Mouse (Mus musculus) large intestine, adult 2 months (tissue): ENCODE data around the gene Ghsr. TPM values are rescaled to one million over a fixed set of nuclear protein-coding genes. Genes with fewer than 3 reads are reported as not detected.

Source experiments
- DNase-seq: peaks from one replicate; pipeline ENCODE4 v3.0.0-alpha.2; 2012; ENCODE audit warnings: low read depth, low spot score
- WGBS: fragments of 180-500 bp; shearing (Covaris S2); methylation state at CpG from one replicate; pipeline ENCODE4 v1.1.7; 2018; 5-methylcytosine and 5-hydroxymethylcytosine counted together
- polyA plus RNA-seq: library from polyadenylated mRNA; depleted of rRNA; stranded (reverse); fragments of >200 nt; gene quantifications from 2 replicates; pipeline ENCODE4 v1.2.3, GENCODE M21; 2012; rRNA removed

Gene Ghsr
- not detected in 2 replicates for polyA plus RNA-seq

DNA sequence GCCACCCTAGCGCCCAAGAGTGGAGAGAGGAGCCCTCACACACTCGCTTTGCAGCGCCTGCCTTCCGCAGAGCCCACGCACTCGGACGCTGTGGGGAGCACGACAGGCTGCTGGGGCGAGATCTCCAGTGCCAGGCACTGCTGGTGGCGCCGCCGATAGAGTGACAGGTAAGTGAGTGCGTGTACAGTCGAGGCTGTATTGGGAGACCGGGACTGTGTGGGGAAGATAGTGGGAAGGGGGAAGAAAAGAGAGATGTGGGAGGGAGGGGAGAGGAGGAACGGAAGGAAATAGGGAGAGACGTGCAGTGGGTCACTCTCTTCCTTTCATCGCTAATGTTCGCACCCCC lies at the start of gene Ghsr:
TSS of gene Ghsr (plus strand) at position 76 of the 346 bp plus-strand sequence.
- no peak for DNase-seq
- WGBS, result 2% methylated on average over 19 of the region's 19 CpGs

DNA sequence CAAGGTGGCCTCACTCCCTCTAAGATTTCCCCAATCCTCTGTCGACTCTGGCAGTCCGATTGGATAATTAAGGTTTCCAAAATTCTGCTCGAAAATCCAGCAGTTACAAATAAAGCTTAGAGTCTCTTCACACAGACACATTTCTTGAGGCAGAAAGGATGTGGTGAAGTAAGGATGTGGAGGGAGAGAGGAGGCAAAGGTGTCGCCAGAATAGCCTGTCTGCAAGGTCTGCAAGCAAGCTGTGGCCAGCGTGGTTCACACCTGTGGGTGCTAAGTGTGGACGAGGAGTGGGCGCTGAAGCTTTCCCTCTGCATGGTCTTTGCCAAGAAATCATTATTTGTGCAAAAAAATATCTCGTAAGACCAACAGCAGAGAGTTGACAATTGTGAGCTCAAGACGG lies 48.6 kb upstream of the Ghsr start:
- DNase-seq, result no peak
- WGBS, result 78% methylated on average over 9 of the region's 9 CpGs

- DNase-seq, result no peak
- WGBS, result 23% methylated on average over 5 of the region's 5 CpGs
Measured at GRCm38 (mm10) chr3:27323551-27323950, 47.6 kb upstream of the Ghsr start.

DNA sequence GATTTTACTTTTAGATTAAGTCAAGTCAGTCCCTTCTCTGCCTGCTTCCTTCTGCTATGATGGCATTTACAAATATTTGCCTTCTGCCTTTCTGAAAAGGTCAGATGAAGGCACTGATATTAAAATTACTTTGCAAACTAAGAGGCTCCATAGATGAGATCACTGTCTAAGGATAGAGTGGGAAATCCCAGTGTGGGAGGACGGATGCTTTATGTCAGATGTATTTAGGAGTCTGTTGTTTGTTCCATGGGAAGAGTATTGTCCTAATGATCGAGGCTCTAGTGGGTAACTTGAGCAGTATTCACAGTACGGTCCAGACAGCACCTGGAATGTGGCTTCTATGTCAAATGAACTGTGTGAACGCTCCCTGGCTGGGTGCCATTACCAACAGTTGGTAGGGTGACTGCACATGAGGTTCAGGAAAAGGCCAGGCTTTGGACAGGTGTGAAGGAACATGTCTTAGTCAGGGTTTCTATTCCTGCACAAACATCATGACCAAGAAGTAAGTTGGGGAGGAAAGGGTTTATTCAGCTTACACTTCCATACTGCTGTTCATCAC lies 44.4 kb upstream of the Ghsr start:
- no peak for DNase-seq

DNA sequence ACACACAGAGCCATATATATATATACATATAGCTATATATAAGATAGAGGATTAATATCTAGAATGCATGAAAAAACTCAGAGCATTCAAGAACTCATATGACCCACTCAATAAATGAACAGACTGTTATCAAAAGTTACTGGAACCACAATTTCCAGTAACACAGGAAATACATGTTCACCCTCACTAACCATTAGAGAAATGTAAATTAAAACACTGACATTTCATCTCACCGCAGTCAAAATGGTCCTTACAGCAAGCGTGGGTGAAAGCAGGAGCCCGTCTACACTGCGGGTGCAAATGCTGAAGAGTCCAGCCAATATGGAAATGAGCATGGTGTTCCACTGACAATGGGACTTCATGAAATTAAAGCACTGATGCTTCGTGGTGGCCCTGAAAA lies 40.4 kb upstream of the Ghsr start:
- 85% methylated on average over 5 of the region's 5 CpGs for WGBS
- DNase-seq, result no peak

More for the DNA sequence above, 44.4 kb upstream of the Ghsr start:
- 42% methylated on average over 4 of the region's 4 CpGs for WGBS

DNA sequence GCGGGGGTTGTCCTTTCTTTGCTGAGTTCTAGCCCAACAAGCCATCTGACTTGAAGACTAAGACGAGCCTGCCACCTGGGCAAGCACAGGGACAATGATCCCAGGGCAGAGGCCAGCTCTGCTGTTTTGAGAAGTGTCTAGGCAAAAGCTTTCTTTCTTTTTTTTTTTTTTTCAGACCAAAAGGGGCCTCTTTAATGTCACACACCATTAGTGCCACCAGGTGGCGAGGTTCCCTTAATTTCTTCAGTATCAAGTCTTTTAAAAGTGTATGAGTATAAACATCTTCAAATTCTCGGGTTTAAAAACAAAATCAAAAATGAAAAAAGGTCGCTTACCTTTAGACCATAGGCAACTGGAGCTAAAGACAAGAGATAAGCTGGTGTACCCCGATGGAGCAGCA lies 32.7 kb upstream of the Ghsr start:
- no peak for DNase-seq
- 33% methylated on average over 6 of the region's 6 CpGs for WGBS

DNA sequence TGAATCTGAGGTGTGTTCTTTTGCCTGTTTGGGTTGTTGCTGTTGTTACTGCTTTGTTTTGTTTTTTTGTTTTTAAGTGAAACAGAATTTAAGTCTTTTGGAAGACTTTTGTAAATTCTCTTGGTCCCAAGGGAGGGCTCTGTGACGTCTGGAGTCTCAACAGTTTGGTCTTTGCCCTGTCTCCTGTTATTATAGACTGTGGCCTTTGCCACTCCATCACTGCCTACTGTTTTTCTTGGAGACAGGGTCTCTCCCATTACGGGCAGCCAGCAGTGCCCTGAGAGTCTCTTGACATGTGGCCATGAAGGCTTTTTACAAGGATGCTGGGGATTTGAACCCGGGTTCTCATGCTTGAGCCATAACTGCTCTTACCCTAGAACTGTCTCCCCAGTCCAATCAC lies 32.3 kb upstream of the Ghsr start:
- no peak for DNase-seq
- 65% methylated on average over 3 of the region's 3 CpGs for WGBS

GRCm38 (mm10) chr3:27340757-27341156 lies 30.4 kb upstream of the Ghsr start:
- 89% methylated on average over 5 of the region's 5 CpGs for WGBS
- no peak for DNase-seq

DNA sequence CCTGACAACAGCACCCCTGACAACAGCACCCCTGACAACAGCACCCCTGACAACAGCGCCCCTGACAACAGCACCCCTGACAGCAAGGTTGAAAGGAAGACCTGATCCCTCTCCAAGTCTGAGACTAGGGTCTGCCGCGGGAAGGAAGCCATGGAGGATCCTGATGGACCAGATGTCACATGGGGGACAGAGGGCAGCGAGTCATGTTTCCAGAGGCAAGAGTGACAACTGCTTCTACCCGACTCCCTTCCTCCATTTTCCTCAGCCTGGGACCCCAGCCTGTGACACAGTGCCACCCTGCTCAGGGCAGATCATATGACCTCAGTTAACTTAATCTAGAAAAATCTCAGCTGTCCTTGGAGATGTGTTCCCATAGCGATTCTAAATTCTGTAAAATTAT lies 28.7 kb upstream of the Ghsr start:
- 69% methylated on average over 6 of the region's 6 CpGs for WGBS
- no peak for DNase-seq

DNA sequence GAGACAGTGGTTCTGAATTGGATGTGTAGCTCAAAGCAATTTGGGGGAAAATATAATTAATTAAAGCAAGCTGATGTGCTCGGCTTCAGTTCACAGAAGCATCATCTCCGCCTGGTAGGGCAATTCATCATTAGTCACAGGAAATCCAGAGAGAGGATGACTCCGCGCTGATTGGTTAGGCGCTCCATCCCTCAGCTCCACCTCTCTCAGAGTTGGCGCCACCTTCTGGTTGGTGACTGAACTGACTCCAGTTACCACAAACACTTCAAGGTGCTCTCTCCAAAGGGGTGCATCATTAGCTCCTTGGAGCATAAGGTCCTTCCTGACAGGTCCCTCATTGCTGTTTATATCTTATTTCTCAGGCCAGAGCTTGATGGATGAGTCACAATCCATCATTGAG lies 25.6 kb upstream of the Ghsr start:
- peak; percentile 40 for DNase-seq
- 36% methylated on average over 6 of the region's 6 CpGs for WGBS

- no peak for DNase-seq
- 87% methylated on average over 5 of the region's 5 CpGs for WGBS
Measured at GRCm38 (mm10) chr3:27348462-27348861, 22.7 kb upstream of the Ghsr start.

GRCm38 (mm10) chr3:27351105-27351504 lies 20.0 kb upstream of the Ghsr start:
- WGBS, result 62% methylated on average over 9 of the region's 9 CpGs
- DNase-seq, result no peak

DNA sequence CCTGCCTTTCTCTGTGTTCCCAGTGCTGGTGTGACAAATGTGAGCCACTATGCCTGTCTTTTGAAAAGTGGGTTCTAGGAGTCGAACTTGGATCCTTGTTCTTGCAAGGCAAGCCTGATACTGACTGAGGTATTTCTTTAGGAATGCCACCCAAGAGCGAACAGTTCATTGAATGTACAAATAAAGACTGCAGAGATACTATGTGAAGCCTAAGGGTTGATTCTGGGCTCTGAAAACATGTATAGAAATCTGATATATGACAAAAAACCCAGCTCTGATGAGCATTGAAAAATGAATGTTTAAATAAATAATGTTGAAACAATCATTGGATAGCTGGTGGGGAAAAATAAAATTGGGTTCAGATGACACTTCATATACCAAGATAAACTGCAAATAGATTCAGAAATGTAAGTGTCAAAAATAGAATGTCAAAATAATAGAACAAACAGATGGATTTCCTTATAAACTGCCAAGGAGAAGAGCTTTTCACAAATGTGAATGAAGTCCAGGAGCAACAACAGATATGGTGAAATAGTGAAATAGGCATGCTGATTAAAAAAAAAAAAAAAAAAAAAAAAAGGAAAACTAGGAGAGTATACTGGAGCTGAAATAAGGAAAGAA lies 11.9 kb upstream of the Ghsr start:
- DNase-seq, result no peak
- WGBS, result 73% methylated on average over 2 of the region's 2 CpGs

- WGBS, result 6% methylated on average over 10 of the region's 10 CpGs
- DNase-seq, result no peak
Measured at GRCm38 (mm10) chr3:27370125-27370524, 1.0 kb upstream of the Ghsr start.

DNA sequence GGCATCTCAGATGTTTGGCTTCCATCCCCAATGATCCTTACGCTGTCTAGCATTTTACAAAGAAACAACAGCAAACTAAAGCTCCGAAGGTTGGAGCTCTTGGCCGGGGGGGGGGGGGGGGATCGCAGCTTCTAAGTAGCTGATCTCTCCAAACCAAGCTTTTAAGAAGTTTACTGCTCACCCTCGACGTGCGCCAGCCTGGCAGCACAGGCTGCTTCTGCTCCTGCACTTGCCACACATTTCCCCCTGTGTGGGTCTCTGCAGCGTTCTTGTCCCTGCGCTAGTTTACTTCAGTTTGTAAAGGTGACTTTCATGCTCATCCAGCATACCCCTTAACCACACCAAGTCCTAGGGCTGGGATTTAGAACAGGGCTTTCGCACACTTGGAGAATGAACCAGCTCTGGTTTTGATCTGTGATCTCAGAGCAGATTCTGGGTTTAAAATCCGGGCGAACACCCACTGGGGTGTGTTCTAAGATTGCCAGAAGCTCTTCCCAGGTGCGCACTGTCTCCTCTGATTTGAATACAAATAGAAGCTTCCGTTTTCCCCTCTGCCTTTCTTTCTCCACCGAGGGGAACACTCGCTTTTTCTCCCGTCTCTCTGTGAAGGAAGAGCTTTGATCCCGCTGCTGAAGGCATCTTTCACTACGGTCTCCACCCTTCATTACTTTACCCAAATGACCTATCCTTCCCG lies 422 bp upstream of the Ghsr start:
- no peak for DNase-seq
- WGBS, result 7% methylated on average over 20 of the region's 20 CpGs

DNA sequence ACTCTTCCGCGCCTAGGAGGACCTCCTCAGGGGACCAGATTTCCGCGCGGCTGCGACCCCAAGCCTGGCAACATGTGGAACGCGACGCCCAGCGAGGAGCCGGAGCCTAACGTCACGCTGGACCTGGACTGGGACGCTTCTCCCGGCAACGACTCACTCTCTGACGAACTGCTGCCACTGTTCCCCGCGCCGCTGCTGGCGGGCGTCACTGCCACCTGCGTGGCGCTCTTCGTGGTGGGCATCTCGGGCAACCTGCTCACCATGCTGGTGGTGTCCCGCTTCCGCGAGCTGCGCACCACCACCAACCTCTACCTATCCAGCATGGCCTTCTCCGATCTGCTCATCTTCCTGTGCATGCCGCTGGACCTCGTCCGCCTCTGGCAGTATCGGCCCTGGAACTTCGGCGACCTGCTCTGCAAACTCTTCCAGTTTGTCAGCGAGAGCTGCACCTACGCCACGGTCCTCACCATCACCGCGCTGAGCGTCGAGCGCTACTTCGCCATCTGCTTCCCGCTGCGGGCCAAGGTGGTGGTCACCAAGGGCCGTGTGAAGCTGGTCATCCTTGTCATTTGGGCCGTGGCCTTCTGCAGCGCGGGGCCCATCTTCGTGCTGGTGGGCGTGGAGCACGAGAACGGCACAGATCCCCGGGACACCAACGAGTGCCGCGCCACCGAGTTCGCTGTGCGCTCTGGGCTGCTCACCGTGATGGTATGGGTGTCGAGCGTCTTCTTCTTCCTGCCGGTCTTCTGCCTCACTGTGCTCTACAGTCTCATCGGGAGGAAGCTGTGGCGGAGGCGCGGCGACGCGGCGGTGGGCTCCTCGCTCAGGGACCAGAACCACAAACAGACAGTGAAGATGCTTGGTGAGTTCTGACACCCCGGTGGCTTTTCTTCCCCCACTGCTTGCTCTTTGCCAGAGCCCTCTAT lies 837 bp downstream of the Ghsr start:
- 4% methylated on average over 77 of the region's 77 CpGs for WGBS
- DNase-seq, result no peak

- DNase-seq, result no peak
- 32% methylated on average over 9 of the region's 9 CpGs for WGBS
Measured at GRCm38 (mm10) chr3:27374396-27374795, 3.2 kb downstream of the Ghsr start.

- DNase-seq, result no peak
- 47% methylated on average over 4 of the region's 4 CpGs for WGBS
Measured at GRCm38 (mm10) chr3:27377935-27378334, 6.8 kb downstream of the Ghsr start.

DNA sequence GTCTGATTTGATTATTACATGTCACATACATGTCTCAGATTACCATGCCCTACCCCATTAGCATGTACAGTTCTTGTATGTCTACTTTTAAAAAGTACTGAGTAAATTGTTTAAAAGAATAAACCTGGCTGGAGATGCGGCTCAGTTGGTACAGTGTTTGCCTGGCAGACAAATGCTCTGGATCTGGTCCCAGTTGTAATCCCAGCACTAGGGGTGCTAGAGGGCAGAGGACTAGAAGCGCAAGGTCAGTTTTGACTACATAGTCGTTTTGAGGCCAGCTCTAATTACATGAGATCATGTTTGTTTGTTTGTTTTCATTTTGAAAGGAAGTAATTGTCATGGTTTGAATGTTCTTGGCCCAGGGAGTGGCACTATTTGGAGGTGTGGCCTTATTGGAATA lies 13.7 kb downstream of the Ghsr start:
- 40% methylated on average over 3 of the region's 3 CpGs for WGBS

DNA sequence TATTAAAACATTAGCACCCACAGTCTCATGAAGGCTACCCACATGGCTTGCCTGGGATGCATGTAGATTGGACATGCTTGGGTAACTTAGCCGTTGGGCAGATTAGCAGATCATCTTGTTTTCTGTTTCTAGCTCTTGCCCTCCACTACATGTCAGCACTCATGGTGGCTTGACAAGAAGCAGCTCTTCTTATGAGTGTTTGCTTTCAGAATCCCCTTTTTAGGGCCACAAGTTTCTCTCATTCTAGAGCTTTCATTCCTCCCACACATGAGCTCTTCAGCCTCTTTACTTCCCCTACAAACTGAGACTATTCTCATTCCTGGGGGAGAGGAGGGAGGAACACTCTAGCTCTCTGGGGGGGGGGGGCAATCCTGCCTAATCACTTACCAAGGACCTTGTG lies 18.8 kb downstream of the Ghsr start:
- 81% methylated on average over 1 of the region's 1 CpGs for WGBS
- DNase-seq, result no peak

More for the DNA sequence above, 13.7 kb downstream of the Ghsr start:
- no peak for DNase-seq
